Mouse (Mus musculus) heart, embryonic 16.5 days (tissue): ENCODE results near the gene Tnnt2. TPM values are rescaled to one million over a fixed set of nuclear protein-coding genes. Genes with fewer than 3 reads are reported as not detected.
A peak's percentile ranks its signal among the peaks of the same experiment; 100 is the strongest.

ENCODE experiments used
- ATAC-seq: fragments of 200-750 bp; cut with Nextera tagmentation; replicated peaks from 2 replicates; pipeline ENCODE4 v1.8.0; 2017; ENCODE audit warnings: moderate number of reproducible peaks; ENCODE audit not compliant: insufficient read depth, low FRiP score; ENCODE audit errors: extremely low read depth
- H3K27ac ChIP-seq: fragments of 300-500 bp; sonication (generic); 2 replicates; pipeline ENCODE4 v1.5.1; 2014; ENCODE audit warnings: mild to moderate bottlenecking, low read length, control low read depth, moderate library complexity
- H3K27me3 ChIP-seq: fragments of 300-500 bp; sonication (generic); 2 replicates; pipeline ENCODE4 v1.6.1; 2014; ENCODE audit warnings: low read length, mixed read lengths; ENCODE audit not compliant: control insufficient read depth, insufficient read depth
- H3K36me3 ChIP-seq: fragments of 300-500 bp; sonication (generic); 2 replicates; pipeline ENCODE4 v1.6.1; 2014; ENCODE audit not compliant: control insufficient read depth, insufficient read depth
- H3K4me1 ChIP-seq: fragments of 300-500 bp; sonication (generic); 2 replicates; pipeline ENCODE4 v1.6.1; 2014; ENCODE audit warnings: low read length, mixed read lengths; ENCODE audit not compliant: control insufficient read depth, insufficient read depth
- H3K4me2 ChIP-seq: fragments of 300-500 bp; sonication (generic); 2 replicates; pipeline ENCODE4 v1.6.1; 2014; ENCODE audit warnings: low read depth, mild to moderate bottlenecking, control low read depth, low read length
- H3K4me3 ChIP-seq: fragments of 300-500 bp; sonication (generic); 2 replicates; pipeline ENCODE4 v1.5.1; 2014; ENCODE audit warnings: mild to moderate bottlenecking, control low read depth, low read length
- H3K9ac ChIP-seq: fragments of 300-500 bp; sonication (generic); 2 replicates; pipeline ENCODE4 v1.6.1; 2014; ENCODE audit warnings: low read length, control low read depth
- H3K9me3 ChIP-seq: fragments of 300-500 bp; sonication (generic); replicated peaks from 2 replicates; pipeline ENCODE4 v1.6.1; 2016; ENCODE audit warnings: low read length; ENCODE audit not compliant: control insufficient read depth
- WGBS: fragments of 180-500 bp; shearing (Covaris S2); extraction: QIAGEN DNeasy Blood & Tissue Kit; methylation state at CpG from one replicate; pipeline ENCODE4 v1.1.7; 2014; 5-methylcytosine and 5-hydroxymethylcytosine counted together
- polyA plus RNA-seq: library from polyadenylated mRNA; unstranded; fragments of >200 nt; fragmentation: Nextera tagmentation; extraction: Ambion mirVana; gene quantifications from 2 replicates; pipeline ENCODE4 v1.2.1, GENCODE M21; 2015

Tnnt2 gene
- polyA plus RNA-seq, 1 experiment from 2014 or later: 10,628 TPM

- no peak for ATAC-seq
- no peak overlapping the region for H3K4me2 ChIP-seq
- peak overlapping the region; percentile 89 for H3K27ac ChIP-seq
- peaks cover 26% of the 10 kb centered on the region for H3K4me1 ChIP-seq
- H3K36me3 ChIP-seq: peaks cover 13% of the 10 kb centered on the region
- WGBS: 74% methylated on average over 5 of the region's 5 CpGs
- H3K4me3 ChIP-seq: no peak overlapping the region
- no peaks in the 10 kb centered on the region for H3K9me3 ChIP-seq
- no peak overlapping the region for H3K9ac ChIP-seq
- peaks cover 7% of the 10 kb centered on the region for H3K27me3 ChIP-seq
Observed at GRCm38 (mm10) chr1:135813687-135814395, 22.3 kb upstream of the Tnnt2 start.

GRCm38 (mm10) chr1:135814531-135814930 is 21.6 kb upstream of the Tnnt2 start:
- Histone ChIP-seq H3K9me3 (no peaks in the 10 kb centered on the region), H3K4me1 (peaks cover 26% of the 10 kb centered on the region), H3K36me3 (peaks cover 10% of the 10 kb centered on the region), H3K27me3 (peaks cover 7% of the 10 kb centered on the region), H3K4me3 (no peak overlapping the region), H3K9ac (no peak overlapping the region), H3K4me2 (no peak overlapping the region), H3K27ac (no peak overlapping the region)
- 80% methylated on average over 5 of the region's 5 CpGs for WGBS
- ATAC-seq: no peak

DNA sequence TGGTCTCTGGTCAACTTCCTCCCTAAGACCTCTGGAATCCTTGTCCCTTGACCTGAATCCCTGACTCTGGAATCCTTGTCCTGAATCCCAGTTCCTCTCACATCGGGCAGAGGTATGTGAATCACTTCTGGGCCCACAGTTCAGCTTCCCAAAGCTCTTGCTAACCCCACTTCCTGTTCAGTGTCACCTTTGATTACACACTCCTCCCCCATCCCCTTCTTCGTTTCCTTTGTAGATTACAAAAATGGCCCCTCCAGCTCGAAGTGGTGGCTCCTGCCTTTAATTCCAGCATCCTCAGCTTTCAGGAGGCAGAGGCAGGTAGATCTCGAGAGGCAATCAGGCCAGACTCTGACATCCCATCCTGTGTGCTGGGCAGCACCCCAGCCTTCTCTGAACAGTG is 18.6 kb upstream of the Tnnt2 start:
- Histone ChIP-seq H3K4me3 (no peak overlapping the region), H3K4me1 (peaks cover 13% of the 10 kb centered on the region), H3K9me3 (no peaks in the 10 kb centered on the region), H3K27ac (no peak overlapping the region), H3K27me3 (peaks cover 12% of the 10 kb centered on the region), H3K4me2 (no peak overlapping the region), H3K36me3 (no peaks in the 10 kb centered on the region), H3K9ac (no peak overlapping the region)
- 54% methylated on average over 4 of the region's 4 CpGs for WGBS
- ATAC-seq: no peak

DNA sequence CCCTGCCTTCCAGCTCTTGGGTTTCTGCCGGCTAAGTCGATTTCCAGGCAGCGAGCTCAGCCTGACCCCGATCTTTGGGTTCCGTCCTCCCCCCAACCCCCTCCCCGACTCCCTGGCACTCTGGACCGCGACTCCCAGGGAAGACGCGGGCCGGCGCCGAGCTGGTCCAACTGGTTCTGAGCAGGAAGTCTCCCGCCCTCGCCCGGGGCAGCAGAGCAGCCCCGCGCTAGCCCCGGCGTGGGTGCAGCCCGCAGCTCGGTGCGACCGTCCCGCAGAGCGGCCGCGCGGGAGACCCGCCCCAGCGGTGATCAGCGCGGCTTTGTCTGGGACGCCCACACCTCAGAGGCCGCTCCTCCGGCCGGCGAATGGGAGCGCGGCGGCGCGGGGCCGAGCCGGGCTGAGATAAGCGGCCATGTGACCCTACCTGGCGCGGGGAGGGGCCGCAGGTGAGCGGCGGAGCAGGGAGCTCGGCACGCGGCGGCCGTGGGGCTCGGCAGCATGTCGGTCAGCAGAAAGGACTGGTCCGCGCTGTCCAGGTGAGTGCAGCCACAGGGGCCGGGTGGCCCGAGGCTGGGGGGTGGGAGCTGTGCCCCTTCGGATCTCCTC is 17.6 kb upstream of the Tnnt2 start, which contains the start of gene Lad1:
Lad1 (plus strand) TSS at position 118 of the 606 bp plus-strand sequence.
- H3K36me3 ChIP-seq: no peaks in the 10 kb centered on the region
- H3K27me3 ChIP-seq: peaks cover 12% of the 10 kb centered on the region
- peak within 1 kb of the TSS; percentile 61 for H3K4me3 ChIP-seq
- H3K9ac ChIP-seq: peak within 1 kb of the TSS; percentile 70
- under 1% methylated on average over 63 of the region's 63 CpGs for WGBS
- ATAC-seq: peak; percentile 20; the same call in 1 of the 2 replicates
- H3K9me3 ChIP-seq: no peaks in the 10 kb centered on the region
- peak within 1 kb of the TSS; percentile 96 for H3K4me2 ChIP-seq
- H3K4me1 ChIP-seq: peaks cover 4% of the 10 kb centered on the region
- H3K27ac ChIP-seq: no peak within 1 kb of the TSS

- Histone ChIP-seq H3K36me3 (no peaks in the 10 kb centered on the region), H3K9ac (no peak overlapping the region), H3K4me1 (peaks cover 2% of the 10 kb centered on the region; the same call in 1 of the 2 replicates), H3K4me2 (no peak overlapping the region), H3K4me3 (no peak overlapping the region), H3K27me3 (peaks cover 12% of the 10 kb centered on the region), H3K27ac (no peak overlapping the region), H3K9me3 (no peaks in the 10 kb centered on the region)
- ATAC-seq: no peak
- WGBS: 85% methylated on average over 10 of the region's 10 CpGs
Observed at GRCm38 (mm10) chr1:135820071-135820470, 16.1 kb upstream of the Tnnt2 start.

DNA sequence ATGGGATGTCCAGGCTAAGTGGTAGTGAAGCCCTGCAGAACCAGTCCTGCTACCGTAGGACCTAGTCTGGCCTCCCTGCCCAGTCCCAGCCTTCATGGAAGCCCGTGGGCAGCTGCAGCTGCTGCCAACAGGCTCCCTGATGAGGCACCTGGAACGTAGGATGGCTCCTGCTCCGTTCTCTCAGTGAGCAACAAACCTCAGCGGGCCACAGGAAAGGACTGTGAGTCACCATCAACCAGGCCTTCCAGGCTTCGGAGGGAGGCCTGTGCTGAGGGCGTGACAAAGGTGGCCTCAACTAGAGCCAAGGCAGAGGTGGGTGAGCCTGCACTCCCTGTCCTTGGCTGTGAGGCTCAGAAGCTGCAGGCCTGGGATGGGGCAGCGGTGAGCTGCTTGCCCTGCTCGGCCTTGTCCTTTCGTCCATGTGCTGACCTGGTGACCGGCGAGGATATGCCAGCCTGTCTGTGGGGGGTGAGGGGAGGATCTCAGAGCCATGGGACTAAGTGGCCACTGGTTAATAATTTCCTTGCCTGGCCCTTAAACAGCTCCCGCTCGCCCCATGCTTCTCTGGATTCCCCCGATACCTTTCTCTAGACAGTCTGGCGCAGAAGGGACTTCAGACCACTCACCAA is 15.3 kb upstream of the Tnnt2 start:
- Histone ChIP-seq H3K4me1 (peaks cover 2% of the 10 kb centered on the region; the same call in 1 of the 2 replicates), H3K9me3 (no peaks in the 10 kb centered on the region), H3K36me3 (no peaks in the 10 kb centered on the region), H3K27ac (no peak overlapping the region), H3K27me3 (peaks cover 12% of the 10 kb centered on the region), H3K4me3 (no peak overlapping the region), H3K4me2 (no peak overlapping the region), H3K9ac (no peak overlapping the region)
- no peak for ATAC-seq
- WGBS: 81% methylated on average over 16 of the region's 16 CpGs

DNA sequence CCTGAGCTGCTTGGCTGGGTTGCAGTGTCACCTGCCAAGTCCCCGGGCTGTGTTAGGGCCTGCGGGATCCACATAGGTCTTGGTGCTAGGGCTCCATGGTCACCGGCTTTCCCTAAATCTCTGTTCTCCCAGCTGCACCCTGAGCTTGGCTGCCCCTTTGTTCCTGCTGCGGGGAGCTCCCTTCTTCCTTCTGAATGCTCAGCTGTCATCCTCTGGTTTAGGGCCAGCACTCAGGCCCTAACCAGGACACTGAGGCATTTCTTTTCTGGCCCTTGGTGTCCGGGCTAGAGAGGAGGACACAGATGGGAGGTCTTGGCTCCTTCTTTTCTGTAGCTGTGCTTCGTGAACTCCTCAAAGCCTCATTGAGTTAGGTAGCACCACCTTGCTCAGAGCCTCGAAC is 14.4 kb upstream of the Tnnt2 start:
- Histone ChIP-seq H3K36me3 (no peaks in the 10 kb centered on the region), H3K4me3 (no peak overlapping the region), H3K27ac (no peak overlapping the region), H3K4me1 (peaks cover 2% of the 10 kb centered on the region; the same call in 1 of the 2 replicates), H3K27me3 (peaks cover 12% of the 10 kb centered on the region), H3K9ac (no peak overlapping the region), H3K9me3 (no peaks in the 10 kb centered on the region), H3K4me2 (no peak overlapping the region)
- 84% methylated on average over 7 of the region's 7 CpGs for WGBS
- ATAC-seq: no peak

GRCm38 (mm10) chr1:135828918-135829317 is 7.2 kb upstream of the Tnnt2 start:
- WGBS: 20% methylated on average over 1 of the region's 1 CpGs
- peaks cover 31% of the 10 kb centered on the region for H3K4me1 ChIP-seq
- peak; percentile 52 for ATAC-seq
- H3K4me3 ChIP-seq: no peak overlapping the region
- no peaks in the 10 kb centered on the region for H3K27me3 ChIP-seq
- H3K9ac ChIP-seq: peak overlapping the region; percentile 30; the same call in 1 of the 2 replicates
- no peak overlapping the region for H3K27ac ChIP-seq
- H3K4me2 ChIP-seq: no peak overlapping the region
- no peaks in the 10 kb centered on the region for H3K9me3 ChIP-seq
- no peaks in the 10 kb centered on the region for H3K36me3 ChIP-seq
